Mouse (Mus musculus): ENCODE measurements around the gene Igsf1. TPM values are rescaled to one million over a fixed set of nuclear protein-coding genes. Genes with fewer than 3 reads are reported as not detected.
A peak's percentile ranks its signal among the peaks of the same experiment; 100 is the strongest.

Gene Igsf1
- total RNA-seq (2014; rRNA removed) (0.07 and 0.09 TPM in 2 replicates), polyA plus RNA-seq (2012; rRNA removed) (0.05 and 0.09 TPM in 2 replicates)

DNA sequence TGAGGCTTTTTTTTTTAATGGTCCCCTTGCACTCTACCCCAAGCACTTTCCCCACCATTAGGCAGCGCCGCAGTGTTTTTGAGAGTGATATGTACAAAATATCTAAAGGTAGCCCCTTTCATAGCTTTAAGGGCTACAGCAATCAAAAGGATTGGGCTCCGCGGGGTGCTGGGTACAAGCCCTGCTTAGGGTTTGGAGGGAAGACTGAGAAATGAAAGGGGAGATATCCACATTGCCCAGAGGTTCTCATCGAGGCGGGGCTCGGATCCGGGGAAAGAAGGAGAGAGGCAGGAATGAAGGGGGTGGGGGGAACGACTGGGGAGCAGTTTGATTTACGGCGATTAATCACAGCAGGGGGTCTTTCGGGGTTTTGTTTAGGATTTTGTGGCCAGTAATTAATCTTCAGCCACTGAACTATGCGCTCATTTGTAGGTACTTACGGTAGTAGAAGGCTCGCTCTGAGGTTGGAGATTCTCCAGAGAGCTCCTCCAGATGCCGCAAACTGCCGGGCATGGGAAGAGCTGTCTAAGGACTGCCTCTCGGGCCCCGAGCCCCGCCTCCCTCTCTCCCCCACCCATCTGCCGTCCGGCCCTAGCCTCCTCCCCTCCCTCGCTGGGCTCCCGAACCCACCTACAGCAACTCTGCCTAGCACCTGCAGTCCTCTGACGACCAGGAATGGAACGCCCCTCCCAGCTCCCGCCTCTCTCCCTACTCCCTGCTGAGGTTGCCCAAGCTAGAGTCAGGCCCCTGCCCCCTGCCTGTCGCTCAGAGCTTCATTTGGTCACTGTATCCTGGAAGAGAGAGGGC, at the start of gene Igsf1:
Gene Igsf1 (minus strand): TSS at position 537 of the 807 bp plus-strand sequence.
- Histone ChIP-seq H3K27me3 (ENCODE audit: control insufficient read depth, insufficient read depth, low read length) (no peaks in the 10 kb centered on the region), H3K36me3 (ENCODE audit: control insufficient read depth, insufficient read depth, low read length) (no peaks in the 10 kb centered on the region), H3K79me2 (ENCODE audit: control insufficient read depth, insufficient read depth, low read length) (no peaks in the 10 kb centered on the region), H3K27ac (replicated peaks; ENCODE audit: insufficient read depth, low read depth, low read length) (no peak within 1 kb of the TSS), H3K9ac (ENCODE audit: low read depth, low read length) (no peak within 1 kb of the TSS), H3K4me1 (ENCODE audit: control insufficient read depth, insufficient read depth, low read length) (no peaks in the 10 kb centered on the region), H3K4me3 (ENCODE audit: insufficient read depth, low read depth, low read length) (peak within 1 kb of the TSS; percentile 53)
- peak; percentile 58 for DNase-seq (ENCODE audit: extremely low read depth, low read depth, low spot score)
- 1% methylated on average over 27 of the region's 28 CpGs for WGBS
- no peak for TF ChIP-seq CTCF (IDR thresholded peaks at IDR 0.05; ENCODE audit: low read depth, low read length)
- no peak for TF ChIP-seq POLR2A (IDR thresholded peaks at IDR 0.05; ENCODE audit: extremely low read depth, insufficient read depth, low read length)

DNA sequence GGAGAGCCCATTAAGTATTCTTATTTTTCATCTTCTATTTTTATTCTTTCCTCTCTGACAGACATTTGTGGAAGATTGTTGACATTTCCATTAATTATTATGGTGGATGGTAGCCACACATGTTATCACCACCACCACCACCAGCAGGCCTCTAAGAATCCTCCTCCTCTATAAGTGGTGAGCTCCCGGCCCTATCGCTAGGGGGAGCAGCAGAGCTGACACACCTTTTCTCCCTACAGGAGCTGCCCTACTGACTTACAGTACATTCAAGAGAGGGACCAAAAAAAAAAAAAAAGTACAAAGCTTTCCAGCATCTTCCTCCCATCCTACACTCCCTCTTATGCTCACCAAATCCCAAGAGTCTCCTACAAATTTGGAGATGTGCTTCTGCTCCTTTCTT, 26.7 kb downstream of the Igsf1 start:
- Histone ChIP-seq H3K9ac (ENCODE audit: low read depth, low read length) (no peak overlapping the region), H3K4me1 (ENCODE audit: control insufficient read depth, insufficient read depth, low read length) (no peaks in the 10 kb centered on the region), H3K79me2 (ENCODE audit: control insufficient read depth, insufficient read depth, low read length) (no peaks in the 10 kb centered on the region), H3K36me3 (ENCODE audit: control insufficient read depth, insufficient read depth, low read length) (no peaks in the 10 kb centered on the region), H3K27me3 (ENCODE audit: control insufficient read depth, insufficient read depth, low read length) (no peaks in the 10 kb centered on the region), H3K27ac (replicated peaks; ENCODE audit: insufficient read depth, low read depth, low read length) (no peak overlapping the region), H3K4me3 (ENCODE audit: insufficient read depth, low read depth, low read length) (no peak overlapping the region)
- TF ChIP-seq POLR2A (IDR thresholded peaks at IDR 0.05; ENCODE audit: extremely low read depth, insufficient read depth, low read length): no peak
- TF ChIP-seq CTCF (IDR thresholded peaks at IDR 0.05; ENCODE audit: low read depth, low read length): peak; percentile 55
- 9% methylated on average over 2 of the region's 2 CpGs for WGBS
- DNase-seq (ENCODE audit: extremely low read depth, low read depth, low spot score): peak; percentile 14

- Histone ChIP-seq H3K27ac (replicated peaks; ENCODE audit: insufficient read depth, low read depth, low read length) (no peak overlapping the region), H3K4me3 (ENCODE audit: insufficient read depth, low read depth, low read length) (no peak overlapping the region), H3K27me3 (ENCODE audit: control insufficient read depth, insufficient read depth, low read length) (no peaks in the 10 kb centered on the region), H3K36me3 (ENCODE audit: control insufficient read depth, insufficient read depth, low read length) (no peaks in the 10 kb centered on the region), H3K4me1 (ENCODE audit: control insufficient read depth, insufficient read depth, low read length) (no peaks in the 10 kb centered on the region), H3K9ac (ENCODE audit: low read depth, low read length) (no peak overlapping the region), H3K79me2 (ENCODE audit: control insufficient read depth, insufficient read depth, low read length) (no peaks in the 10 kb centered on the region)
- no peak for DNase-seq (ENCODE audit: extremely low read depth, low read depth, low spot score)
- 67% methylated on average over 5 of the region's 5 CpGs for WGBS
- TF ChIP-seq CTCF (IDR thresholded peaks at IDR 0.05; ENCODE audit: low read depth, low read length) (no peak), POLR2A (IDR thresholded peaks at IDR 0.05; ENCODE audit: extremely low read depth, insufficient read depth, low read length) (no peak)
Observed at GRCm38 (mm10) chrX:49745192-49745591, 52.4 kb downstream of the Igsf1 start.

DNA sequence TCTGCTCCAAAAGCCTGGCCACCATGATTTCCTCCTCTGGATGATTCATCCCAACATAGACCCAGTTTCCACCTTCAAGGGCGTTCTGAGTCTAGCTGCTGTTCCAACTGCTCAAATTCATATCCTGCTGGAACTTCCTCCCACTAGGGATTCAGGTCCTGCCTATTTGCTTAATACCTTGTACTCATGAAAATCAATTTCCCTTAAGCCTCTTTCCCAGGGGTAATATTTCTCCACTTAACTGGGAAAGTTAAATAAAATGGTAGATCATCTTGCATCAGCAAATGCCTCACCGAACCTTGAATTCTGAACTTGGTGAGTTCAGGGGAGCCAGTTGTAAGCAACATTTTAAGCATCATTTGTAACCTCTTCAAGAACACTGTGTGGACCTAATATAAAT, 62.6 kb downstream of the Igsf1 start, which contains the start of gene Olfr1321:
Gene Olfr1321 (minus strand): TSS at position 101 of the 400 bp plus-strand sequence.
- Histone ChIP-seq H3K4me1 (ENCODE audit: control insufficient read depth, insufficient read depth, low read length) (no peaks in the 10 kb centered on the region), H3K27me3 (ENCODE audit: control insufficient read depth, insufficient read depth, low read length) (no peaks in the 10 kb centered on the region), H3K79me2 (ENCODE audit: control insufficient read depth, insufficient read depth, low read length) (no peaks in the 10 kb centered on the region), H3K36me3 (ENCODE audit: control insufficient read depth, insufficient read depth, low read length) (no peaks in the 10 kb centered on the region), H3K9ac (ENCODE audit: low read depth, low read length) (no peak within 1 kb of the TSS), H3K27ac (replicated peaks; ENCODE audit: insufficient read depth, low read depth, low read length) (no peak within 1 kb of the TSS), H3K4me3 (ENCODE audit: insufficient read depth, low read depth, low read length) (no peak within 1 kb of the TSS)
- WGBS: 79% methylated on average over 2 of the region's 2 CpGs
- TF ChIP-seq POLR2A (IDR thresholded peaks at IDR 0.05; ENCODE audit: extremely low read depth, insufficient read depth, low read length): no peak
- TF ChIP-seq CTCF (IDR thresholded peaks at IDR 0.05; ENCODE audit: low read depth, low read length): no peak
- no peak for DNase-seq (ENCODE audit: extremely low read depth, low read depth, low spot score)

Other genes starting within 250 kb of the Igsf1 start
- gene Olfr1320, start 125.4 kb downstream of the Igsf1 start, total RNA-seq (2014; rRNA removed): not detected in 2 replicates
- not detected in 2 replicates for gene Olfr1320, start 125.4 kb downstream of the Igsf1 start, polyA plus RNA-seq (2012; rRNA removed)
- gene Olfr1321, start 62.7 kb downstream of the Igsf1 start, total RNA-seq (2014; rRNA removed): not detected in 2 replicates
- gene Olfr1321, start 62.7 kb downstream of the Igsf1 start, polyA plus RNA-seq (2012; rRNA removed): not detected in 2 replicates
- gene Olfr1322, start 93.7 kb upstream of the Igsf1 start, total RNA-seq (2014; rRNA removed): not detected in 2 replicates
- not detected in 2 replicates for gene Olfr1322, start 93.7 kb upstream of the Igsf1 start, polyA plus RNA-seq (2012; rRNA removed)
- gene Olfr1323, start 221.6 kb upstream of the Igsf1 start, total RNA-seq (2014; rRNA removed): not detected in 2 replicates
- gene Olfr1323, start 221.6 kb upstream of the Igsf1 start, polyA plus RNA-seq (2012; rRNA removed): not detected in 2 replicates

Measured in liver, adult 2 months (tissue).